Mouse (Mus musculus): ENCODE data around the gene Nrip2. TPM values are rescaled to one million over a fixed set of nuclear protein-coding genes. Genes with fewer than 3 reads are reported as not detected.

Nrip2 gene
- polyA plus RNA-seq, 1 experiment from 2014 or later, result 13.6 TPM

- no peak for ATAC-seq
- no peak overlapping the region for H3K4me2 ChIP-seq (ENCODE audit: low read length)
- no peak overlapping the region for H3K9ac ChIP-seq (ENCODE audit: low read depth, low read length)
- no peaks in the 10 kb centered on the region for H3K27me3 ChIP-seq (ENCODE audit: control insufficient read depth, insufficient read depth, low read depth, low read length)
- H3K4me1 ChIP-seq (ENCODE audit: control insufficient read depth, insufficient read depth, low read length), result no peaks in the 10 kb centered on the region; the same call in 1 of the 2 replicates
- H3K36me3 ChIP-seq (ENCODE audit: control insufficient read depth, insufficient read depth, low read length), result peaks cover 30% of the 10 kb centered on the region
- no peaks in the 10 kb centered on the region for H3K9me3 ChIP-seq (replicated peaks; ENCODE audit: control insufficient read depth, low read length, poor library complexity, severe bottlenecking)
- no peak overlapping the region for H3K4me3 ChIP-seq (ENCODE audit: low read depth, low read length)
- H3K27ac ChIP-seq (ENCODE audit: low read length), result no peak overlapping the region
- WGBS, result 93% methylated on average over 5 of the region's 5 CpGs
Observed at GRCm38 (mm10) chr6:128427571-128427970, 28.5 kb downstream of the Nrip2 start.

DNA sequence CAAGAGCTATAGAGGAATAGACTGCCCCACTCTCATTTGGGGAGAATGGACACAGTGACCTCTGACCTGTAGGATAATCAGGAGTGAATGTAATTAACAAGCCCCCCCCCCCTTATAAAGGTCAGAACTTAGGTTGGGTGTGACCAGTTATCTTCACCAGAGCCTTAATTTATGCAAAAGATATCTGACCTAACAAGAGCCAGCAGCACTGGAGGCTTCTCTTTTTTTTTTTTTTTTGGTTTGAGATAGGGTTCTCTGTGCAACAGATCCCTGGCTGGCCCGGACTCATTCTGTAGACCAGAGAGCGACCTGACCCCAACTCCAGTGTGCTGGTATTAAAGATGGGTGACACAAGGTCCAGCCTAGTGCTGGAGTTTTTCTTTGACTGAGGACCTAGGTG is 30.2 kb downstream of the Nrip2 start:
- H3K4me1 ChIP-seq (ENCODE audit: control insufficient read depth, insufficient read depth, low read length), result no peaks in the 10 kb centered on the region; the same call in 1 of the 2 replicates
- H3K4me3 ChIP-seq (ENCODE audit: low read depth, low read length), result no peak overlapping the region
- WGBS, result 95% methylated on average over 2 of the region's 2 CpGs
- H3K36me3 ChIP-seq (ENCODE audit: control insufficient read depth, insufficient read depth, low read length), result peaks cover 47% of the 10 kb centered on the region
- H3K4me2 ChIP-seq (ENCODE audit: low read length), result no peak overlapping the region
- H3K27me3 ChIP-seq (ENCODE audit: control insufficient read depth, insufficient read depth, low read depth, low read length), result no peaks in the 10 kb centered on the region
- no peak overlapping the region for H3K27ac ChIP-seq (ENCODE audit: low read length)
- H3K9ac ChIP-seq (ENCODE audit: low read depth, low read length), result no peak overlapping the region
- H3K9me3 ChIP-seq (replicated peaks; ENCODE audit: control insufficient read depth, low read length, poor library complexity, severe bottlenecking), result no peaks in the 10 kb centered on the region
- ATAC-seq, result no peak

DNA sequence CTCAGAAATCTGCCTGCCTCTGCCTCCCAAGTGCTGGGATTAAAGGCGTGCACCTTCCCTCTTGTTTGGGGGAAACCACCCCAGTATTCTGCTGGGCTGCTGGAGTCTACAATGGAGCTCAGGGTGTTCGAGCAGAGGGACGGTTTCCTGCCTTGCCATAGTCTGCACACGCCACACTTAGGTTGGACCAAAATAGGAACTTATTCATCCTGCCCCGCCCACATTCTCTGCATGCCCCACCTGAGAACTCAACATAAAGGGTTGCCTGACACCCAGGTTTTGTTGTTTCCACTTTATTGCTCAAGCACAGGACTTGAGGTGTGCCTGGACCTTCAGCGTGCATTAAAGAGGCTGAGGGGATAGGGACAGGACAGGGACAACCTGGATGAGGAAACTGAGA is 30.7 kb downstream of the Nrip2 start:
- Histone ChIP-seq H3K9ac (ENCODE audit: low read depth, low read length) (no peak overlapping the region), H3K4me1 (ENCODE audit: control insufficient read depth, insufficient read depth, low read length) (no peaks in the 10 kb centered on the region; the same call in 1 of the 2 replicates), H3K4me2 (ENCODE audit: low read length) (no peak overlapping the region), H3K27me3 (ENCODE audit: control insufficient read depth, insufficient read depth, low read depth, low read length) (no peaks in the 10 kb centered on the region), H3K27ac (ENCODE audit: low read length) (no peak overlapping the region), H3K9me3 (replicated peaks; ENCODE audit: control insufficient read depth, low read length, poor library complexity, severe bottlenecking) (no peaks in the 10 kb centered on the region), H3K4me3 (ENCODE audit: low read depth, low read length) (no peak overlapping the region), H3K36me3 (ENCODE audit: control insufficient read depth, insufficient read depth, low read length) (peaks cover 47% of the 10 kb centered on the region)
- WGBS, result 94% methylated on average over 6 of the region's 6 CpGs
- no peak for ATAC-seq

DNA sequence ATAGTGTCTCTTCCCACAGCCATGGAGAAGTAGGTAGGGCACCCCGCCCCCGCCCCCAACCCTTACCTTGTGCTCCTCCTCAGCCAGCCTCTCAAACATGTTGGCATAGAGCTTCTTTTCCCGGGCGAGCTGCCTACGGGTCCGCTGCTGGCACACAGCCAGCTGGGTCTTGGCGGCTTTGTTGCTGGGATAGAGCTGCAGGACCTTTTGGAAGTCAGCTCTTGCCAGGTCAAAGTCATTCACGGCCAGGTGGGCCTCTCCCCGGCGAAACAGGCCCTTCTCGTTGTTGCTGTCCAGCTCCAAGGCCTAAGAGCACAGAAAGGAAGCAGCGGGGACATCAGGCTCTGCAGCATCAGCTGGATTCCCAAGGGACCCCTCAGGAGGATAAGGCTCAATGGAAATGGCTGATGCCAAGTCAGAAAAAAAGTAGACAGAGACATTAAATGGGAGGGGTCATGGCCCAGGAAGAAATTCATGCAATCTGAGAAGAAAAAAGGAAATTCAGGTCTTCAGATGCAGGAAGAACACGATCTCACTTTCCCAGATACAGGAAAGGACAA is 33.3 kb downstream of the Nrip2 start:
- Histone ChIP-seq H3K27me3 (ENCODE audit: control insufficient read depth, insufficient read depth, low read depth, low read length) (no peaks in the 10 kb centered on the region), H3K27ac (ENCODE audit: low read length) (no peak overlapping the region), H3K9me3 (replicated peaks; ENCODE audit: control insufficient read depth, low read length, poor library complexity, severe bottlenecking) (no peaks in the 10 kb centered on the region), H3K4me1 (ENCODE audit: control insufficient read depth, insufficient read depth, low read length) (peaks cover 13% of the 10 kb centered on the region), H3K36me3 (ENCODE audit: control insufficient read depth, insufficient read depth, low read length) (peaks cover 59% of the 10 kb centered on the region), H3K4me2 (ENCODE audit: low read length) (no peak overlapping the region), H3K4me3 (ENCODE audit: low read depth, low read length) (no peak overlapping the region), H3K9ac (ENCODE audit: low read depth, low read length) (no peak overlapping the region)
- no peak for ATAC-seq
- WGBS, result 78% methylated on average over 13 of the region's 13 CpGs

DNA sequence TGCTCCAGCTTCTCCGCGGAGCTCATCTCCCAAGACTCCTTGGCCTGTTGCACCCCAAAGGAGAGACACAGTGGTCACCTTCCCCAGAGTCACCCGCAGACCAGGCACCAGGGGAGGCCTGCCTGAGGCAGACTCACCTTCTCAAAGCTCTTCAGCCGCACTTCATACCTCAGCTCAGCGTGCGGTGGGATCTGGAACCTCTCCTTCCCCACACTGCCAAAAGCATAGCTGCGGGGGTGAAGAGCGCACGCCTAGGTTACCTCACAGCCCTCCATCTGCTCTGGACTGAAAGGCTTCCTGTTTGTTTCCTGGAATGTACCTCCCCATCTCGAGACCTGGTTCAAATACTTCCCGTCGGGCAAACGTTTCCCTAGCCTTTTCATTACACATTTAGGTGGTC is 34.5 kb downstream of the Nrip2 start:
- no peak for ATAC-seq
- Histone ChIP-seq H3K36me3 (ENCODE audit: control insufficient read depth, insufficient read depth, low read length) (peaks cover 58% of the 10 kb centered on the region), H3K27ac (ENCODE audit: low read length) (no peak overlapping the region), H3K4me3 (ENCODE audit: low read depth, low read length) (no peak overlapping the region), H3K4me2 (ENCODE audit: low read length) (no peak overlapping the region), H3K9me3 (replicated peaks; ENCODE audit: control insufficient read depth, low read length, poor library complexity, severe bottlenecking) (no peaks in the 10 kb centered on the region), H3K27me3 (ENCODE audit: control insufficient read depth, insufficient read depth, low read depth, low read length) (no peaks in the 10 kb centered on the region), H3K9ac (ENCODE audit: low read depth, low read length) (no peak overlapping the region), H3K4me1 (ENCODE audit: control insufficient read depth, insufficient read depth, low read length) (peaks cover 13% of the 10 kb centered on the region)
- 93% methylated on average over 13 of the region's 13 CpGs for WGBS

- no peak overlapping the region for H3K27ac ChIP-seq (ENCODE audit: low read length)
- no peak overlapping the region for H3K4me2 ChIP-seq (ENCODE audit: low read length)
- peaks cover 17% of the 10 kb centered on the region for H3K4me1 ChIP-seq (ENCODE audit: control insufficient read depth, insufficient read depth, low read length)
- no peak overlapping the region for H3K9ac ChIP-seq (ENCODE audit: low read depth, low read length)
- no peaks in the 10 kb centered on the region for H3K9me3 ChIP-seq (replicated peaks; ENCODE audit: control insufficient read depth, low read length, poor library complexity, severe bottlenecking)
- ATAC-seq, result no peak
- 83% methylated on average over 5 of the region's 5 CpGs for WGBS
- no peak overlapping the region for H3K4me3 ChIP-seq (ENCODE audit: low read depth, low read length)
- H3K27me3 ChIP-seq (ENCODE audit: control insufficient read depth, insufficient read depth, low read depth, low read length), result no peaks in the 10 kb centered on the region
- H3K36me3 ChIP-seq (ENCODE audit: control insufficient read depth, insufficient read depth, low read length), result peaks cover 46% of the 10 kb centered on the region
Observed at GRCm38 (mm10) chr6:128435474-128435873, 36.4 kb downstream of the Nrip2 start.

- no peak for ATAC-seq
- peak overlapping the region; percentile 70 for H3K4me3 ChIP-seq (ENCODE audit: low read depth, low read length)
- H3K4me1 ChIP-seq (ENCODE audit: control insufficient read depth, insufficient read depth, low read length), result peaks cover 17% of the 10 kb centered on the region
- no peaks in the 10 kb centered on the region for H3K27me3 ChIP-seq (ENCODE audit: control insufficient read depth, insufficient read depth, low read depth, low read length)
- peak overlapping the region; percentile 87 for H3K9ac ChIP-seq (ENCODE audit: low read depth, low read length)
- H3K9me3 ChIP-seq (replicated peaks; ENCODE audit: control insufficient read depth, low read length, poor library complexity, severe bottlenecking), result no peaks in the 10 kb centered on the region
- peaks cover 39% of the 10 kb centered on the region for H3K36me3 ChIP-seq (ENCODE audit: control insufficient read depth, insufficient read depth, low read length)
- H3K27ac ChIP-seq (ENCODE audit: low read length), result peak overlapping the region; percentile 89; the same call in 1 of the 2 replicates
- 84% methylated on average over 8 of the region's 8 CpGs for WGBS
- H3K4me2 ChIP-seq (ENCODE audit: low read length), result peak overlapping the region; percentile 87
Observed at GRCm38 (mm10) chr6:128436356-128437005, 37.4 kb downstream of the Nrip2 start.

GRCm38 (mm10) chr6:128437288-128437687 is 38.2 kb downstream of the Nrip2 start:
- Histone ChIP-seq H3K27ac (ENCODE audit: low read length) (peak overlapping the region; percentile 89), H3K4me3 (ENCODE audit: low read depth, low read length) (peak overlapping the region; percentile 70), H3K27me3 (ENCODE audit: control insufficient read depth, insufficient read depth, low read depth, low read length) (no peaks in the 10 kb centered on the region), H3K4me1 (ENCODE audit: control insufficient read depth, insufficient read depth, low read length) (peaks cover 17% of the 10 kb centered on the region), H3K36me3 (ENCODE audit: control insufficient read depth, insufficient read depth, low read length) (peaks cover 31% of the 10 kb centered on the region), H3K9me3 (replicated peaks; ENCODE audit: control insufficient read depth, low read length, poor library complexity, severe bottlenecking) (no peaks in the 10 kb centered on the region), H3K4me2 (ENCODE audit: low read length) (peak overlapping the region; percentile 87), H3K9ac (ENCODE audit: low read depth, low read length) (peak overlapping the region; percentile 87)
- WGBS, result 3% methylated on average over 10 of the region's 10 CpGs
- no peak for ATAC-seq

GRCm38 (mm10) chr6:128437731-128438316 is 38.7 kb downstream of the Nrip2 start:
- Histone ChIP-seq H3K9ac (ENCODE audit: low read depth, low read length) (peak overlapping the region; percentile 87), H3K4me2 (ENCODE audit: low read length) (peak overlapping the region; percentile 87), H3K27me3 (ENCODE audit: control insufficient read depth, insufficient read depth, low read depth, low read length) (no peaks in the 10 kb centered on the region), H3K4me1 (ENCODE audit: control insufficient read depth, insufficient read depth, low read length) (peaks cover 17% of the 10 kb centered on the region), H3K9me3 (replicated peaks; ENCODE audit: control insufficient read depth, low read length, poor library complexity, severe bottlenecking) (no peaks in the 10 kb centered on the region), H3K27ac (ENCODE audit: low read length) (peak overlapping the region; percentile 89), H3K4me3 (ENCODE audit: low read depth, low read length) (peak overlapping the region; percentile 70), H3K36me3 (ENCODE audit: control insufficient read depth, insufficient read depth, low read length) (peaks cover 26% of the 10 kb centered on the region)
- WGBS, result under 1% methylated on average over 52 of the region's 52 CpGs
- peak; percentile 80 for ATAC-seq

All from midbrain, embryonic 16.5 days (tissue).